Mouse (Mus musculus): Measurements from ENCODE around the gene Txlng. TPM values are rescaled to one million over a fixed set of nuclear protein-coding genes. Genes with fewer than 3 reads are reported as not detected.

Gene Txlng
- polyA plus RNA-seq, 1 experiment from 2014 or later: 16.0 TPM

DNA sequence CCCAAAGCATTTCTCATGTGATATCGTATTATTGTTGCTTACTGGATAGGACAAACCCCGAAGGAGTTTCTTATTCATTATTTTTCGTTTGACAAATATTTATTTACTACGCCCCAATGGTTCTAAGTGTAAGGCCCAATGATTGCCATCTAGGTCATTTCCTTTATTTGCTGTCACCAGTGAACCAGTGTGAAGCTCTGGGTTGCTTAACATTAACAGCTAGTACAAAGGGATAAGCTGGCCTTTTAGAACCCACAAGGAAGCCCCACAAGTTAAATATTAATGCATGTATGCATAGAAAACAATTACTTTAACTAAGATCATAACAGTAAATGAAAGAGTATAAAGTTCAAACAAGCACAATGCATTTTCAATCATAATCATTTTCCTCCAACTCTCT, 74.9 kb downstream of the Txlng start:
- Histone ChIP-seq H3K4me3 (no peak overlapping the region), H3K9me3 (replicated peaks) (no peaks in the 10 kb centered on the region), H3K36me3 (no peaks in the 10 kb centered on the region), H3K4me1 (no peaks in the 10 kb centered on the region; the same call in 1 of the 2 replicates), H3K27ac (no peak overlapping the region), H3K27me3 (ENCODE audit: low read depth, poor library complexity, severe bottlenecking) (peaks cover 56% of the 10 kb centered on the region)
- 89% methylated on average over 4 of the region's 4 CpGs for WGBS
- no peak for DNase-seq (ENCODE audit: low spot score)

DNA sequence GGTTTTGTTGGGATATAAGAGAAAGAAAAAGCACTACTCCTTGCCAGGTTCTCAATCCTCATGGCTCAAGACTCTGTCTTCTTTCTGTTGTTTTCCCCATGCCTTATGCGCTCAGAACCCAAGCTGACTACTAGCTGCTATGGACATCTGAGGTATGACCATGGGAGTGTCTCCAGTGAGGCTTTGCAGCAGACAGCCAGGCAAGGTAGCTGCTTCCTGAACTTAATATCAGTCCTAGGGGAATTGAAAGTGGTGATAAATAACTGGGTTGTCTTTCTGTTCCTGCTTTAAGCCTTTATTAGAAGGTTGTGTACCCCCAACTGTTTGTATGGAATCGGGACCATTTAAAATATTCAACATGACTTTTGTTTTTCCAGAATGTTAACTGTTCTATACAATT, 76.8 kb downstream of the Txlng start:
- 82% methylated on average over 2 of the region's 2 CpGs for WGBS
- Histone ChIP-seq H3K4me1 (0 out of 2 replicates have a peak, but pooled peaks cover 2% of the 10 kb centered on the region), H3K27me3 (ENCODE audit: low read depth, poor library complexity, severe bottlenecking) (peaks cover 58% of the 10 kb centered on the region), H3K36me3 (no peaks in the 10 kb centered on the region), H3K4me3 (no peak overlapping the region), H3K9me3 (replicated peaks) (no peaks in the 10 kb centered on the region), H3K27ac (no peak overlapping the region)
- no peak for DNase-seq (ENCODE audit: low spot score)

DNA sequence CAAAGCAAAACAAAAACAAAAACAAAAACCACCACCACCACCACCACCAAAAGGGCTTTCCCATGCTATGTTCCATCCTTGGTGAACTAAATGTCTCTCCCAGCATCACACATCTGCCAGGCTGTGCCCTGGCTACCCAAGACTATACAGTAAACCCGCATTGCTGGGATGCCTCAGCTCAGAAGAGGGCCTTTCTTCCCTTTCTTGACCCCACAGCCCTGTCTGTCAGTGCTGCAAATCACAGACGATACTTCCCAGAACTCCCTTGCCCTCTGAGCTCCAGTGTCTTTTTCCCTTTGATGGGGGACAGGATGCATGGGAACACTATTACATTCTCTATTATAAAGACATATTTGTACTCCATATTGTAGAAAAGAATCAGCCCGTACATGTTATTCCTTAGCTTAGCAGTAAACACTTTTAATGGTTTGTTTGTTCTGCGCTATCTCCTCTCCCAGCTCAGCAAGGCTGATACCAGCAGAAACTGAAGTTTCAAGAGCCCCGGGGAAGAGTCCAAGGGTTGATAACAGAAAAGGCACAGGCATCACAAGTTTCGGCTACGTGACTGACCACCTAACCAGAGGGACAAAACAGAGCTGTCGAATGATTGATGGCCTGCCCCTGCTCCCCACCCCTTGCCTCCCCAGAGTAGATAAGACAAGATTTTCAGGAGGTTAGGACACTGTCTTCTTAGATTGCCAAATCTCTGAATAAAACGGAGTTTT, 80.4 kb downstream of the Txlng start:
- 0 out of 2 replicates have a peak, but pooled peaks cover 2% of the 10 kb centered on the region for H3K4me1 ChIP-seq
- H3K4me3 ChIP-seq: no peak overlapping the region
- no peaks in the 10 kb centered on the region for H3K9me3 ChIP-seq (replicated peaks)
- peak overlapping the region; percentile 26; the same call in 1 of the 2 replicates for H3K27ac ChIP-seq
- WGBS: 21% methylated on average over 9 of the region's 9 CpGs
- H3K27me3 ChIP-seq (ENCODE audit: low read depth, poor library complexity, severe bottlenecking): peaks cover 67% of the 10 kb centered on the region
- no peak for DNase-seq (ENCODE audit: low spot score)
- H3K36me3 ChIP-seq: no peaks in the 10 kb centered on the region

DNA sequence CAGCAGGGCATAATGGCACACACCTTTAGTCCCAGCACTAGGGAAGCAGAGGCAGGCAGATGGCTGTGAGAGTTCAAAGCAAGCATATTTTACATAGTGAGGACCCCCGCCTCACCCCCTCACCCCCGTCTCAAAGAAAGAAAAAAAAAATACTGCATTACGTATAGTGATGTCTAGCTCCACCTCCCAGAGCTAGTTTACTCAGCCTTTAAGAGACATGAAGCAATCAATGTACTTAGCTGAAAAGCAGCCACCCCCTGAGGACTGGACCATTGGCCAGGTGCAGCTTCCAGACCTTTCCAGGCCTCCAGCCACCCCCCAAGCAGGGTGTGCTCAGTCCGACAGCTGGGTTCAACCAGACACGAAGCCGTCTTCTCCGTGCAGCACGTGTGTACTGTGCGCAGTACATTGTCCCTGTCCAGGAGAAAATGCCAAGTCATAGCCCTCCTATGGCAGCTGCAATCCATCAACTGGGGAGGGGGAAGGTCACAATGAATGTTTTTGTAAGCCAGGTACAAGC, 93.1 kb downstream of the Txlng start:
- WGBS: 52% methylated on average over 9 of the region's 9 CpGs
- peak; percentile 31 for DNase-seq (ENCODE audit: low spot score)
- H3K27me3 ChIP-seq (ENCODE audit: low read depth, poor library complexity, severe bottlenecking): peaks cover 35% of the 10 kb centered on the region; the same call in 1 of the 2 replicates

DNA sequence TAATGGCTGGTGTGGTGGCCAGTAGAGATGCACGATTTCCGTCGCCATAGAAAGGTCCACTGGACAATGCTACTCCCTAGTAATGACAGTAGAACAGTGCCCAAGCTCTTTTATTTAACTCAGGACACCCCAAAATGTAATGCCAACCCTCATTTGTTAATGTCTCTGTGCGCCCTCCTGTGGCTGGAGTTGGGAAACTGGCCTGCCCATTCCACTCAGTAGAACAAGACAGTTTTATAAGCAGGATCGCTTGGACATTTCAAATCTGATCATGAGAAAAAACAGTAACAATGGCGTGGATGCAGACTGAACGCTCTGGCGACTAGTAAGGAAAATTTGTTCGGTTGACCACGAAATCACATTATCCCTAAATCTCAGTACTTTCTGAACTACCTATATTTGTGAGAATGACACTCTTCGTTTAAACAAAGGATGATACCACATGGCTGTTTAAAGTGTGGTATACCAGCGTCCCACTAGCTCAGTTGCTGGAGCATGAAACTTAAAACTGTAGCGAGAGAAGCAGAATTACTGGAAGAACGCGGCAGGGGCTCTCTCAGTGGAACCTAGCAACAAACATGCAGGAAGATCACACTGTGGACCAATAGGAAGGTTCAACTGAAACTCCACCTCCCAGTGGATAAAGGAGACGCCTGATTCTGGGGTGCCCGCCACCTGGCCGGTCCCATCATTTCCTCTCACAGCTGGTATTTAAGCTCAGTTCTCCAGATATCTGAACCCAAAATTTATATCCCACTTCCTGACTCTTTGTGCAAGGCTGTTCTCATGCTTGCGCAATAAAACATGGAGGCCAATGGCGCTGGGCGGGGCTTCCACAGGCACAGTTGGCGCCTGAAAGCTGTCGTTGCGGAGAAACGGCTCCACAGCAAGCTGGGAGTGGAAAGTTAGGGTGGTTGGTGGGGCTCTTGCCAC, 94.0 kb downstream of the Txlng start:
- H3K4me3 ChIP-seq: peak overlapping the region; percentile 50
- peaks cover 39% of the 10 kb centered on the region; the same call in 1 of the 2 replicates for H3K27me3 ChIP-seq (ENCODE audit: low read depth, poor library complexity, severe bottlenecking)
- H3K4me1 ChIP-seq: 0 out of 2 replicates have a peak, but pooled peaks cover 6% of the 10 kb centered on the region
- H3K36me3 ChIP-seq: no peaks in the 10 kb centered on the region
- 17% methylated on average over 25 of the region's 25 CpGs for WGBS
- DNase-seq (ENCODE audit: low spot score): peak; percentile 63
- peak overlapping the region; percentile 87 for H3K27ac ChIP-seq
- no peaks in the 10 kb centered on the region for H3K9me3 ChIP-seq (replicated peaks)

More for the DNA sequence above, 93.1 kb downstream of the Txlng start:
- Histone ChIP-seq H3K36me3 (no peaks in the 10 kb centered on the region), H3K27ac (peak overlapping the region; percentile 87), H3K4me1 (0 out of 2 replicates have a peak, but pooled peaks cover 6% of the 10 kb centered on the region), H3K9me3 (replicated peaks) (no peaks in the 10 kb centered on the region), H3K4me3 (peak overlapping the region; percentile 50)

DNA sequence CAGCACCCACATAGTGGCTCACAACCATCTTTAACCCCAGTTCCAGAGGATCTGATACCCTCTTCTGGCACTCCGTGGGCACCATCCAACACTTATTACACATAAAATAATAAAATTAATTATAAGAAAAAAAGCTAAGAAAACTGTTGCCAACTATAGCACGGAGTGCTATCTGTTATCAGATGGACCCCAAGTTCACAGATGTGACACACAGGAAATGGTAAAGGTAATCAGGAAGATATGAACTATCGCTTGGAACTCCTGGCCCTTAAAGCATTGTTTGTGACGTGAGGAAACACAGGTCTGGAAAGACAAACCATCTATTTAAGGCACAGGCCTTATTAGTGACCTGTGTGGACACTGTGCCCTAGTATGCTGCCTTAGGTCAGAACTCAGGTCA, 99.2 kb downstream of the Txlng start:
- H3K4me1 ChIP-seq: peaks cover 4% of the 10 kb centered on the region; the same call in 1 of the 2 replicates
- 87% methylated on average over 4 of the region's 4 CpGs for WGBS
- H3K4me3 ChIP-seq: no peak overlapping the region

More for the DNA sequence above, 99.2 kb downstream of the Txlng start:
- H3K9me3 ChIP-seq (replicated peaks): no peaks in the 10 kb centered on the region
- DNase-seq (ENCODE audit: low spot score): no peak
- H3K36me3 ChIP-seq: no peaks in the 10 kb centered on the region
- H3K27ac ChIP-seq: no peak overlapping the region
- H3K27me3 ChIP-seq (ENCODE audit: low read depth, poor library complexity, severe bottlenecking): peaks cover 45% of the 10 kb centered on the region

MicroRNAs within 50 kb of the gene (microRNA counts, 519-probe panel; counts per million panel counts)
- microRNA mmu-miR-3473: 684 counts per million, percentile 72 among the panel's probes with 10 or more counts

Small RNAs within 50 kb of the gene (microRNA-seq; reads per million reads assigned to microRNA genes)
- not detected for gene Mir3473a

Other genes starting within 250 kb of the Txlng start
- 0.15 and 0.33 TPM in 2 replicates for gene Reps2, start 185.8 kb downstream of the Txlng start, polyA plus RNA-seq (2016; fragmentation: Nextera tagmentation; extraction: Ambion mirVana)
- gene Rbbp7, start 69.1 kb downstream of the Txlng start, polyA plus RNA-seq (2016; fragmentation: Nextera tagmentation; extraction: Ambion mirVana): 417 and 443 TPM in 2 replicates
- gene Syap1, start 59.0 kb upstream of the Txlng start, polyA plus RNA-seq (2016; fragmentation: Nextera tagmentation; extraction: Ambion mirVana): 23.4 and 32.3 TPM in 2 replicates
- gene Ctps2, start 71.8 kb upstream of the Txlng start, polyA plus RNA-seq (2016; fragmentation: Nextera tagmentation; extraction: Ambion mirVana): 62.9 and 98.4 TPM in 2 replicates
- 0.56 TPM in 1 of 2 replicates, not detected in the other for gene S100g, start 135.1 kb upstream of the Txlng start, polyA plus RNA-seq (2016; fragmentation: Nextera tagmentation; extraction: Ambion mirVana)